Mouse (Mus musculus) layer of hippocampus, adult 2 months (tissue): ENCODE data around the gene Ghrl. TPM values are rescaled to one million over a fixed set of nuclear protein-coding genes. Genes with fewer than 3 reads are reported as not detected.
"Not testable (repeated sequence)": the region's sequence is repeated elsewhere in the genome, so short reads cannot be mapped to it uniquely, and the experiment has no call there.

Experiments
- DNase-seq, 2 experiments: peaks; one replicate each; pipeline ENCODE4 v3.0.0; 2022; ENCODE audit warnings: low spot score in 2 of 2
- H3K27ac ChIP-seq: fragments of 200-600 bp; 2 replicates; pipeline ENCODE4 v1.8.1; 2022
- H3K4me3 ChIP-seq: fragments of 200-600 bp; 2 replicates; pipeline ENCODE4 v1.8.1; 2022; ENCODE audit warnings: mild to moderate bottlenecking
- CTCF ChIP-seq: fragments of 200-600 bp; conservative IDR thresholded peaks from 2 replicates; pipeline ENCODE4 v1.8.1; 2022; ENCODE audit warnings: antibody characterized with exemption, mild to moderate bottlenecking, moderate library complexity
- total RNA-seq, 2 experiments: library from RNA; stranded (reverse); gene quantifications; 2 replicates each; pipeline ENCODE4 v1.2.3; 2021

The Ghrl gene
- total RNA-seq, 2 experiments from 2014 or later: not detected

DNA sequence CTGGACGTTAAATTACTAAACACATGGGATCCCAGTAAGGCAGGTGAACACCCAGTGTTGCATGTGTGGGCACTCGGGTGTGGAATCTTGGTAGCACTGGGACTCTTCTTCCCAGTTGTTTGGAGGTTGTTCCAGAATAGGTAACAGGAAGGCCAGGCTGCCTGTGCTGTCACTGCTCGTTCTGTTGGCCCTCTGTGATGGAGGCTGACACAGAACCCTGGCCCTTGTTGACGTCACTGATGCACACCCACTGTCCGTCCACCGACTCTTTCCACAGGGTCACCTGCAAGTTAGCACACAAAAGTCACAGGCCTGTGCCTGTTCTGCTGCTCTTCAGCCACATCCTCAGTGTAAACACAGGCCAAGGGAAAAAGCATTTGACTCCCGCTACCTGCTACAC is 8.5 kb upstream of the Ghrl start:
- H3K4me3 ChIP-seq: no peak overlapping the region
- no peak for TF ChIP-seq CTCF
- no peak overlapping the region for H3K27ac ChIP-seq
- no peak for DNase-seq

DNA sequence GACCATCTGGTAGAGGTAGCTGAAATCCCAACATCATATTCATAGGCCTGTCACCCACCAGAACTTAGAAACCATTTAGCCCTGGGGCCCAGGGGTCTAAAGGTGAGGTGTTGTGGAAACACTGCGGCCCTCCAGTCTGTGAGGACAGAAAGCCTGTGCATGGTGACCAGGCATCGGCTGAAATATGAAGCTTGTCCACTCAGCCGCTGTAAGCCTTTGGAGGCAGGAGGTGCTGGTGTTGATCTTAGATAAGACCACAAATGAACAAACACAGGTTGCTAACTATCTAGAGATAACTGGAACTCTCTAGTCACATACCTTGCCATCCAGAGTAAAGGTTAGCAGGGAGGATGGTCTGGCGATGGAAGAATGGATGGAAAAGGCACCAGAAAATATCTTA is 1.4 kb upstream of the Ghrl start:
- Histone ChIP-seq H3K27ac (no peak overlapping the region), H3K4me3 (no peak overlapping the region)
- DNase-seq: no peak
- no peak for TF ChIP-seq CTCF

DNA sequence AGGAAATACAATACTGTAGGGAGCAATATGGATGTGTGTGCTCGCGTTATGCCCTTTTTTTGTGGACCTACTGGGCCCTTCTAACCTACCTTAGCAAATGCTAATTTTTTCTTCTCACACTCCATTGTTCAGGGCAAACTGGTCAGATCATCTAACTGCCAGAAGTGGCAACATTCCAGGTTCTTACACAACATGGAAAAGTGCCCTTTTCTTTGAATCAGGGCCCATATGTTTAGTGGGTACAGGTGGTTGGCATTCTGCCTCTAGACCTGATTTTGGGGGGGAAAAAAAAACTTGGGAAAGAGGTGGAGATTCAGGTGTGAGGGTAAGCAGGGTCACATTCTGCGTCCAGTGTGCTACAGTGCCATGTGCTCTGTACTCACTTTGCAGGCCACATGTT is 2.1 kb downstream of the Ghrl start:
- Histone ChIP-seq H3K4me3 (no peak overlapping the region), H3K27ac (no peak overlapping the region)
- TF ChIP-seq CTCF: no peak
- DNase-seq: no peak

DNA sequence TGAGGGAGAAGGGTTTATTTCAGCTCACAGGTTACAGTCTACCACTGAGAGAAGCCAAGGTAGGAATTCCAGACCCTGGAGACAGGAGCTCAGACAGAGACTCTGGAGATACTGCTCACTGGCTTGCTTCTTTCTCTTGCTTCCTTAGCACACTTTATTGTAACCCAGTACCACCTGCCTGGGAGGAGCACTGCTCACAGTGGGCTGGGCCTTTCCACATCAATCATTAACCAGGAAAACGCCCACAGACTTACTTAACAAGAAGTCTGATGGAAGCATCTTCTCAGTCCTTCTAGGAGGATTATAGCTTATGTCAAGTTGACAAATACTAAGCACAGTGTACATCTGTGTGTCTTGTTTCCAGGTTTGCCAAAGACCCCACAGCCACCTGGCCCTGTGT is 4.9 kb downstream of the Ghrl start:
- no peak for TF ChIP-seq CTCF

GRCm38 (mm10) chr6:113714276-113714675 is 5.4 kb downstream of the Ghrl start:
- Histone ChIP-seq H3K4me3 (no peak overlapping the region), H3K27ac (no peak overlapping the region; the same call in 1 of the 2 replicates)
- TF ChIP-seq CTCF: no peak
- DNase-seq: no peak

More for the DNA sequence above, 4.9 kb downstream of the Ghrl start:
- no peak for DNase-seq
- no peak overlapping the region; the same call in 1 of the 2 replicates for H3K27ac ChIP-seq
- H3K4me3 ChIP-seq: no peak overlapping the region

DNA sequence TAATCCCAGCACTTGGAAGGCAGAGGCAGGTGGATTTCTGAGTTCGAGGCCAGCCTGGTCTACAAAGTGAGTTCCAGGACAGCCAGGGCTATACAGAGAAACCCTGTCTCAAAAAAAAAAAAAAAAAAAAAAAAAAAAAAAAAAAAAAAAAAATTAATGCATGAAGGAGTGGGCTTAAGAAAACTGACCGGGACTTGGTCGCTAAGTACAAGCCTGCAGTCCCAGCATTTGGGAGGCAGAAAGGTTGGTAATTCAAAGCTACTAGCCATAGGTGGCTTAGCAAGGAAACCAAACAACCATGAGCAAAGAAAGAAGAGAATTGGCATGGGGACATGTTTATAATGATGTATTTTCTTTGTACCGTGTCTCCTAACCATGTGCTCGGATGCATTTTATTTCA is 6.3 kb downstream of the Ghrl start:
- H3K27ac ChIP-seq, DNase-seq, H3K4me3 ChIP-seq: not testable (repeated sequence)

DNA sequence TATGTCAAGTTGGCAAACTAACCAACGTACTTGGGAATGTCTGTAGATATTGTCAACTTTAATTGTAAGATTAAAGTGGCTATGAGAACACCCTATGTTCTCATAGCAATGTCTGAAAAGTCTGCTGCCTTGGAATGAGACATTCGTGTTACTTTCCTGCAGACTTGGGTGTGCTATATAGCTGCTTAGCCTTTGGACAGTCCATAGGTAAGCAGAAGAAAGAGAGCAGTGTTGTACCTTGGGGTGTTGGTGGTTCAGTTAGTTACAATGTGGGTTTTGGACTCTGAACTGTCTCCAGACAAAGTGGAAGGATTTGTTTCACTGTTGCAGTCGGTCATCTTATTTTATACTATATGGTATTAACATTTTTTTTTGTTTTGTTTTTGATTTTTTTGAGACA is 7.0 kb downstream of the Ghrl start:
- Histone ChIP-seq H3K27ac (no peak overlapping the region), H3K4me3 (no peak overlapping the region)
- TF ChIP-seq CTCF: no peak
- no peak for DNase-seq

DNA sequence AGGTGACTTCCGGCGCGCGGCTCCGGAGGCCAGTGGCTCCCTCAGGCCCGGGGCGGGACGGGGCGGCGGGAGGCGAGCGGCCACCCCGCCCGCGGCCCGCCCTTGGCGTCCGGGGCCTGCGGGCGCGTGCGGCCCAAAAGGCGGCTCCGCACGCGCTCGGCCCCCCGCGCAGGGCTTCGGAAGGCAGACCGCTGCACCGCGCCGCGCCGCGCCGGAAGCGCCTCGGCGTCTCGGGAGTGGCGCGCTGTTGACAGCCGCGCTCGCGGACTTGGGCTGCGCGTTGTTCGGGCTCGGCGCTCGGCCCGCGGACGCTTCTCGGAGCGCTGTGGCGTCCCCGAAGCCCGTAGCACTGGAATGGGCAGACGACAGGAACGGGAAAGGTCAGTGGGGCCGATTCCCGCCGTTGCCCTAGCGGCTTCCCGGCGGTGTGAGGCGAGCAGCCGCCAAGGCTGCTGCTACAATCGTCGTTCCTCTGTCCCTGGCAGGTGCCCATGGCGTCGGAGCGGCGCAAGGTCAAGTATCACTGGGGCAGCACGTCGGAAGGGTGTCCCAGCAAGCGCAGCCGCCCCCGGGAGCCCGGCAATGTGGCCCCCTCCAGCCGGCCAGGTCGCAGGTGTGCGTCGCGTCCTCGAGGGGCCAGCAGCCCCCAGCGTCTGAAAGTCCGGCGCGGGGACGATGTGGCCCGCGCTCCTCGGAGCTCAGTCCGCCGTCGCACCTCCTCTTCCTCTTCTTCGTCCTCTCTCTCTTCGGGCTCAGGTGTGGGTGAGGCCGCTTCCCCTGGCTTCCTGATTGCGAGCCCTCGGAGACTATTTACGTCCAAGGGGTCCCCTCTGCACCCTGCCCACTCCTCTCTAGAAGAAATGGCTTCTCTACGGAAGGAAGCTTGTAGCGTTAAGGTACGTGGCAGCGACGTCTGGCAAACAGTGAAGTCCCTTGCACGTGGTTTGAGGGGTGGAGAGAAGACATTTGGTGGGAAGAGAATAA is 22.2 kb downstream of the Ghrl start:
- DNase-seq: no peak

DNA sequence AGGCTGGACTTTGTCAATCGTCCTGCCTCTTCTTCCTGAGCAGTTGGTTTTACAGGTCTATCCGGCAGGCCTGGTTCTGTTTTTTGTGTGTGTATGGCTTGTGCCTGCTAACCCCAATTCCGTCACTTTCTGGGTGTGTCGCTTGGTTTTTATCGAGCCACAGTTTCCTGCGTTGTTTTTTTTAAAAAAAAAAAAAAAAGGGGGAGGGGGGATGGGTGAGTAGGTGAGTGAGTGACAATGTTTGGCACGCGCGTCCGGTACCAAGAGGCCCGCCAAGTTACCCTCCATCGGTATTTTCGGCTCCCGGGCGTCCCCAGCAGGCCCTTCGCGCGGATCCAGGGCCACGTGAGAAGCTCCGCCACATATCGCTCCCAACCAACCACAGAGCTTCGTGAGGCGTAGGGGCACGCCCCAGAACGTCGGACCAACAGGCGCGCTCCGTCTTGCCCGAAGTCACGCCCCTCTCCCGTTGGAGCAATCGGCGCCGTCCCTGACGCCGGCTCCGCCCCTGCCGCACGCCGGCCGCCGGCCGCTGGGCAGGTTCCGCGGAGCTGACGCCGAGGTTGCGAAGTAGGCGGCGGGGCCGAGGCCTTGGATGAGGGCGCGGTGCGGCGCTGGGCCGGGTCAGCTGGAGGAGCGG is 23.0 kb downstream of the Ghrl start, which contains the start of gene Tatdn2:
Tatdn2 (plus strand) TSS at position 469 of the 640 bp plus-strand sequence.
- peak within 1 kb of the TSS; percentile 88 for H3K27ac ChIP-seq
- peak; percentile 26; the same call in 1 of the 2 replicates for TF ChIP-seq CTCF
- peak within 1 kb of the TSS; percentile 94 for H3K4me3 ChIP-seq
- peak; percentile 94 to 99 for DNase-seq

More for the DNA sequence above, 22.2 kb downstream of the Ghrl start:
- Histone ChIP-seq H3K4me3 (peak overlapping the region; percentile 94), H3K27ac (peak overlapping the region; percentile 81)
- no peak for TF ChIP-seq CTCF

DNA sequence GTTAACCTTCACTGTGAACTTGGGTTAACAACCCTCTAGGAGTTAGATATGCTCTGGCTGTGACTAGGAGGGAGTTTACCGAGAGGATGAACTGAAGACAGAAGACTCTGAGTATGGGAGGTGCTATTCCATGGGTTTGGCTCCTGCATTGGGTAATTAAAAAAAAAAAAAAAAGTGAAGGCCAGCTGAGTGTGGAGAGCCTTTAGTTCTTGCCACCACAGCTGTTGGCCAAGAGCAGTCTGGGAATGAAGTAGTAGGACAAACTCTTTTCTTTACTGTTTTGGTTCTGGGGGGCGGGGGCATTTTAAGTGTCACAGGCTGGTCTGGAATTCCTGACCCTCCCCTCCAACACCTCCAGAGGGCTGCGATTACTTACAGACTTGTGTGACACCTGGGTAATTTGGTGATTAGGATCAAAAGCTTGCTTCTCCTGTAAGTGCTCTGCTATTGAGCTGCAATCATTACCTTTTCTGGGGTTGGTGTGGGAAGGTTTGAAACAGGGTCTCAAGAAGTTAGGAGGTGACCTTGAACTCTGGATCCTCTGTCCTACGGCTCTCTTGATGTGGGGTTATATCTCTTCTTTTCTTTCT is 23.8 kb downstream of the Ghrl start:
- DNase-seq: no peak
- Histone ChIP-seq H3K27ac (peak overlapping the region; percentile 88), H3K4me3 (peak overlapping the region; percentile 94)
- no peak for TF ChIP-seq CTCF

DNA sequence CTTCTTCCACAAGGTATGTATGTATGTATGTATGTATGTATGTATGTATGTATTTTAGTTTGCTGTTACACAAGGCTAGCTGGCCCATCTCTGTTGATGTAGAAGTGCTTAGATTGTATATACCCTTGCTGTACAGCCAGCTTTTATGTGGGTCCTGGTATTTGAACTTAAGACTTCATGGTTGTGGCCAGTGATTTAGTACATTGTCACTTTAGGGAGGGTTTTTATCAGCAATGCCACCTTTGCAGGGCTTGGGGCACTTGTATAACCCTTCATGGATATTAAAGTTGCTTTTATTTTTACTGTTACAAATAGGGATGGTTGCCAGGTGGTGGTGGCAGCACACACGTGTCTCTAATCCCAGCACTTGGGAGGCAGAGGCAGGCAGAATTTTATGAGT is 24.5 kb downstream of the Ghrl start:
- no peak for DNase-seq
- H3K4me3 ChIP-seq: no peak overlapping the region
- no peak overlapping the region for H3K27ac ChIP-seq
- no peak for TF ChIP-seq CTCF

DNA sequence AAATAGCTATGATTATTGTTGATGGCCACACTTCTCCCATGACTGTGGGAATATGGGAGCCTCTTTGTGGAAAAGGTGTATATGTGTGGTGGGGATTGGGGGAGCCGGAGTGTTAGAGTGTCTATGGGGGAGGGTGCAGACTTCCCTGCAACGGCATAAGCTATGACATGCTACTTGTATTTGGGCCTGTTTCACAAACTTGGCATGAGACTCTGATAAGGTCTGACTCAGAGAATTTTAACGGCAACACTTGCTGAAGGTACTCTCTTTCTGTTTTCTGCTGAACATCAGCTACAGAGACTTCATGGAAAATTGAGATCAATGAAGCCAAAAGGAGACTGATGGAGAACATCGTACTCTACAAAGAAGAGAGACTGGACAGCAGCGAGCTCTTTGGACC is 26.3 kb downstream of the Ghrl start:
- no peak overlapping the region for H3K4me3 ChIP-seq
- no peak overlapping the region for H3K27ac ChIP-seq
- TF ChIP-seq CTCF: no peak
- DNase-seq: no peak

- no peak overlapping the region for H3K27ac ChIP-seq
- H3K4me3 ChIP-seq: no peak overlapping the region
- TF ChIP-seq CTCF: no peak
- no peak for DNase-seq
Observed at GRCm38 (mm10) chr6:113692661-113693133, 27.0 kb downstream of the Ghrl start.
